Mouse (Mus musculus): ENCODE results near the gene Ccdc117. TPM values are rescaled to one million over a fixed set of nuclear protein-coding genes. Genes with fewer than 3 reads are reported as not detected.

Gene Ccdc117
- polyA plus RNA-seq, 1 experiment from 2014 or later = 28.7 TPM

DNA sequence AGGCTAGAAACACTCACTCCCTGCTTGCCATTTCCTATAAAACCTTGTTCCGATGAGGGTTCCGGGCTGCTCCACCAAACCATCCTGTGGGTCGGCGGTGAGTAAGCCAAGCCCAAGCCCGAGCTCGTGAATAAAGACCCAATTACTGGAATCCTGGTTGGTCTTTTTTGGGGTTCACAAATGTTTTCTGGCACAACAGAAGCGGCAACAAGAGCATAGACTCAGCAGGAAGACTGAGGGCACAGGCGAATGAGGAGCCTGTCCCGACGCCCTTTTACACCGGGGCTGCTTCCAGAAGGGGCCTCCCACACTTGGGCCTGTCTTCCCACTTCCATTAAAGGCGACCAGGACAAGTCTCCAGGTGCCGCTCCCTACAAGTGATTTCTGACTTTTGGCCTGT is 59.4 kb downstream of the Ccdc117 start:
- Histone ChIP-seq H3K9me3 (no peaks in the 10 kb centered on the region), H3K4me3 (no peak overlapping the region), H3K36me3 (replicated peaks) (no peaks in the 10 kb centered on the region), H3K27ac (replicated peaks) (no peak overlapping the region), H3K27me3 (replicated peaks; ENCODE audit: low read depth, poor library complexity, severe bottlenecking) (no peaks in the 10 kb centered on the region), H3K4me1 (peaks cover 5% of the 10 kb centered on the region)
- DNase-seq (ENCODE audit: low spot score) = no peak
- 88% methylated on average over 13 of the region's 13 CpGs for WGBS

Other genes starting within 250 kb of the Ccdc117 start
- gene Znrf3, start 97.3 kb downstream of the Ccdc117 start, polyA plus RNA-seq (2016; fragmentation: Nextera tagmentation; extraction: Ambion mirVana) = 13.1 and 13.8 TPM in 2 replicates
- 119 and 129 TPM in 2 replicates for gene Xbp1, start 21.5 kb downstream of the Ccdc117 start, polyA plus RNA-seq (2016; fragmentation: Nextera tagmentation; extraction: Ambion mirVana)
- not detected in 2 replicates for gene Ankrd36, start 27.5 kb upstream of the Ccdc117 start, polyA plus RNA-seq (2016; fragmentation: Nextera tagmentation; extraction: Ambion mirVana)
- gene Mrps24, start 173.5 kb upstream of the Ccdc117 start, polyA plus RNA-seq (2016; fragmentation: Nextera tagmentation; extraction: Ambion mirVana) = 154 and 156 TPM in 2 replicates
- 18.0 and 19.1 TPM in 2 replicates for gene Urgcp, start 220.2 kb upstream of the Ccdc117 start, polyA plus RNA-seq (2016; fragmentation: Nextera tagmentation; extraction: Ambion mirVana)
- gene Dbnl, start 246.3 kb upstream of the Ccdc117 start, polyA plus RNA-seq (2016; fragmentation: Nextera tagmentation; extraction: Ambion mirVana) = 137 and 138 TPM in 2 replicates

Data from embryonic facial prominence, embryonic 10.5 days (tissue).